Mouse (Mus musculus) heart, postnatal 25 days (tissue): ENCODE measurements around the gene Ankrd1. TPM values are rescaled to one million over a fixed set of nuclear protein-coding genes. Genes with fewer than 3 reads are reported as not detected.
A peak's percentile ranks its signal among the peaks of the same experiment; 100 is the strongest.

ENCODE experiments used
- DNase-seq: peaks from one replicate; pipeline ENCODE4 v3.0.0; 2022; ENCODE audit warnings: low spot score
- intact Hi-C: fragments of 180-260 bp; cut with DNase I; formaldehyde crosslinking; loops from one replicate; pipeline ENCODE4 v1.15.1; 2025
- total RNA-seq, 2 experiments: library from RNA; stranded (reverse); gene quantifications; 2 replicates each; pipeline ENCODE4 v1.2.3; 2021

Gene Ankrd1
- 100 to 1,000 TPM; 411 to 470 TPM for total RNA-seq

DNA sequence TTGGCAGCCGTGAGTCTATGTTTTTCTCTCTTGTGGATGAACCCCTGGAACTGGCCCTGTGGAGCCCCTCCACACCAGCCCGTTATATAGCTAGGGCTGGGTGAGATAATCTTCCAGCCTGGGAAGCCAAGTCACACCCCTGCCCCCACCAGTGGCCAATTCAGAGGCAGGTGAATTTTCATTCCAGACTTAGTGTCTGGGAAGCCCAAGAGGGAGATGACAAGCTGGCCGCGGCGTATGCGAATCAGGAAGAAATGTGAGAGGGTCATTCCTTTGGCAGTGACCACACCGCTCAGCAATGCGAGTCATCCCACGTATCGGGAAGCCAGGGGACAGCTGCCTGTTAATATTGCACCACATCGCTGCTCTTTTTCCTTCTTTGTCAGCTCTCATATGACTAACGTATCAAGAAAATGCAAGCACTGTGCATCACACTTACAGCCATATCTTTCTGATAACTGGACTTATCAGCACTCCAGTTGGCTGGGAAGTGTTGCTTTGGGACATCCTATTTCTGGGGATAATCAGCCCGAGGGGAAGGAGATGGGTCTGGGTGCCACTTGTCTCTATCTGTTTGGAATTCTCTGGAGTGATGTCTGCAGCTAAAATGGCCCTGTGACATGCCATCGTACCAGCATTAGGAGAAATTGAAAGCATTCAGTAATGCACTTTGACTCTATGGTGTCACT lies at the start of gene Ankrd1:
Gene Ankrd1, minus strand, starts transcription at position 317 of the 689 bp plus-strand sequence.
- no peak for DNase-seq
- intact Hi-C loops, result loop anchor here (5.0 to 10.0 kb wide), 4 partner anchors 47 to 435 kb away; partner anchors contain the start of genes Hectd2 and Pcgf5

DNA sequence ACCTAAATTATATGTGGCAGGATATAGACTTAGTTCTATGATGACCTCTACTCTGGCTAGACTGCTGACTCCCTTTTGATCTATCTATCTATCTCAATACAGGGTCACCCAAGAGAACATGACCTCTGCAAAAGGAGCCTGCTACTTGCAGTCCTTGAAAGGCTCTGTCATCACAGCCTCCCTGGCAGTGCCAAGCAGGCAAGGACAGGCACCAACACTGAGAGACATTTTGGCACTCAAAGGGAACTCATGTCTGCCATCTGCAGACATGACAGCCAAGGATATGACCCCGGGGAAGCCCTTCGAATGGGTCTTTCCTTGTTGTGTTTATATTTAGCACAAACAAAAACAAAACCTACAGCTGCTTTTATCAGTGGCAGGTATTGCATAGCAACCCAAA lies 49.2 kb upstream of the Ankrd1 start:
- DNase-seq, result no peak
- intact Hi-C loops, result loop anchor here (5.0 kb wide), 1 partner anchor 52 kb away; no protein-coding TSS in a partner anchor

DNA sequence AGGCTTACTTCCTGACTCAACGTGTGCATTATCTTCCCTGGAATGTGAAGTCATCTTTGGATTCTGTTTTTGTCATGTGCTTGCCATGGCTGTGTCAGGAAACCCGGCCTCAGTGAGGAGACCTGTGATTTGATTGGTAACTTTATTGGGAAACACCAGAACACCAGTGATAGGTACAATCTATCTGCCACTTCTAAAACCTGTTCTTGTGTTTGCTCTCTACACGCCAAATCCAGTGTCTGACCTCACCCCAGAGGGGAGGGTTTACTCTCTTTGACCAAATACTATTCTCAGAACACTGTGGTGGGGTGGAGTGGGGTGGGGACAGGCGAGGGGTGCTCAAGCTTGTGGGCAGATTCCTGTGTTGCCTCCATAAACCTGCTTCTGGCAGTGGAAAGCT lies 48.2 kb upstream of the Ankrd1 start:
- no peak for DNase-seq
- intact Hi-C loops, result loop anchor here (5.0 kb wide), 1 partner anchor 51 kb away; no protein-coding TSS in a partner anchor

DNA sequence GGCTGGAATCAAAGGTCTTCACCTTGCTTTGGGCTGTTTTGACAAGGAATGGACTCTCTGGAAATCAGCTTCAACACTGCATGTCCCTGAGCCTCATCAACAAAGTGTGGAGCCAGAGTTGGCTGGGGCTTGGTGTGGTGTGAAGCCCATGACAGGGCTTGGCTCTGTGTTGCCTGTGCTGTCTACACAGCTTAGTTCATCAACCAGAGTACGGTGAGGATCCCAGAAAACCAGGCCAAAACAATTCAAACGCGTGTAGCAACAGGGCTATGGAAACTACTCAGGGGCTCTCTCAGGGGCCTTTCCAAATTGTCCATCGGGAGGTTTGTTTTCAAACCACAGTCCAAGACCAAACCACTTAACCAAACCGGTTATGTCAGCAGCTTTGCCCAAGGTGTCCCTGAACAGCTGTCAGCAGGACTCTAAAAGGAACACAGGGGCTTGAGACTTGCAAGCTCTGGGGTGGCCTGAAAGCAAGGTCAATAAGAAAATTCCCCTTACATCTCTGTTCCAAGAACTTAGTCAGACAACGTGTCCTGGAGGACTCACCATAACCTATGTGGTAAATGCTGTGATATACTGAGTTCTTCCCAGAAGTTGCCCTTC lies 47.5 kb upstream of the Ankrd1 start:
- intact Hi-C loops, result loop anchor here (2.0 to 5.0 kb wide), 2 partner anchors 50 to 93 kb away; no protein-coding TSS in a partner anchor
- DNase-seq, result peak; percentile 28

DNA sequence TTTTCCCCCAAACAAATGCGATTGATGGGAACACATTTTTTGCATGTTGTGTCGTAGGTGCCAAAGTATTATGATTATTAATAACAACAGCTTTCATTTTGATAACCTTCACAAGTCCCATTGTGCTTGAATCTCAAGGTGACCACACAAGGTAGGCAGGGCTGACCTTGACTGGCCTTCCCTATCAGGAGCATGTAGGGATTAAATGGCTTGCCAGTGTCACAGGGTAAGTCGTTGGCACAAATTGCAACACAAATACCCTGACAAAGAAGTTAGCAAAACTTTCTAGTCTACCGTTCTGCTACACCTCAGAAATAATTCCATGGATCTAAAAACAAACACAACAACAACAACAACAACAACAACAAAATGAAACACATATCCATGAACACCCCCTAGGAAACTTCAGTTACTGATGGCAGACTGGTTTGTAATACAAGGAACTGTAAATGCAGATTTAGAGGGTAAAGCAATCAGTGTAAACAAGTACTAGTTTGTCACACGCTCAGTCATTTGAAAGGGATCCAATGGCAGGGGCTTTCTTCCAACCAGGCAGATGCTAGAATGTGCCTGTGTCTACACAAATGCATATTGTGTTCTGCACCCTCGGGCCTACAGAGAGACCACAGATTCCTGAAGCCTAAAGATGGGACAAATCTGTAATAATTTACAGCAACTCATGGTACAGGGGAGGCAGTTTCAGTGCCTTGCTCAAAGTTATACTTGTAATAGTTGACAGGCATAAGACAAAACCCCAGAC lies 46.7 kb upstream of the Ankrd1 start:
- no peak for DNase-seq
- intact Hi-C loops, result loop anchor here (2.0 to 5.0 kb wide), 2 partner anchors 49 to 94 kb away; no protein-coding TSS in a partner anchor

DNA sequence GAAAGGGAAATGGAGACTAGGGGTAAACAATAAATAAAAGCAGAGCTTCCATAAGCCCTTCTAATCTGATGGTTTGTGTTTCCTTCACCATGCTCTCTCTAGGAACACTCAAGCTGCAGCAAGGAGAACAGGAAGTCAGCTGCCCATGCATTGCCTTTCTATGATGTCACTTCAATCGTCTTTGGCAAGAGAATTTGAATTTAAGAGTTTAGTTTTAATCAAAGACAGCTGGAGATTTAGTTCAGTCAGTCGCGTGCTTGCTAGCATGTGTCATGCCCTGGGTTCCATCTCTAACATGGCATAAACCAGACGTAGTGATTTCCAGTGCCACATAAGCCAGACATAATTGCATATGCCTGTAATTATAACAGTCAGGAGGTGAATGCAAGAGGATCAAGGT lies 45.5 kb upstream of the Ankrd1 start:
- intact Hi-C loops, result loop anchor here (5.0 kb wide), 1 partner anchor 48 kb away; no protein-coding TSS in a partner anchor
- DNase-seq, result no peak

DNA sequence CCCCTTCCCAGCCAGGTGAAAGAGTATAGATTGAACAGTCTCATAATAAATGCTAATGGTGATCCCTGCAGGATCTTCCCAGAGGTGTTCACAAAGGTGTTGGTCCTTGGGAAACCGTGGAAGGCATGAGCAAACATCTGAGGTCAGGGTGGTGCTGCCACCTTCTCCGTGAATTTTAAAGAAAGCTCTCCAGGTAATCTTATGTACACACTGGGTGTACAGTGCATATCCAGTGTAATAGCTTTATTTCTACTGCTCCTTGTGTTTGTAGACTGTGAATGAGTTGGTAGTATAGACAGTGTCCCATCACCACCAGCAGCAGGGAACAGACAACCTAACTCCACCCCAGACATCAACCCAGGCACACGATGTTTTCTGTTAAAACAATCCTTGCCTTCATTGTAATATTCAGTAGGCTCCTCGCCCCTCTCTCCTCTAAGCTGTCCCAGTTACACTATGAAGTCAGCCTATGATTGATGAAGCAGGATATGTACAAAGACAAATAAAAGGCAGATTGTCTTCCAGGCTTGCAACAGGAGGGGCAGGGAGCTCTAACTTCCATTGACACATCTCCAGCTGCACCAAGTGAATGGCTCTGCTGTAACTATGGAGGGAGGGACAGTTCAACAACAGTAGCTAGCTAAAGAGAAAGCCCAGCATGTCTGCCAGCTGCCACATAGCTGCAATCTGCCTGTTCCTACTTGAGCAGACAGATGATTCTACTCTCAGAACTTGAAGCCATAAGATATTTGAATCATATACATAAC lies 30.5 kb upstream of the Ankrd1 start:
- no peak for DNase-seq
- intact Hi-C loops, result no loop called here

DNA sequence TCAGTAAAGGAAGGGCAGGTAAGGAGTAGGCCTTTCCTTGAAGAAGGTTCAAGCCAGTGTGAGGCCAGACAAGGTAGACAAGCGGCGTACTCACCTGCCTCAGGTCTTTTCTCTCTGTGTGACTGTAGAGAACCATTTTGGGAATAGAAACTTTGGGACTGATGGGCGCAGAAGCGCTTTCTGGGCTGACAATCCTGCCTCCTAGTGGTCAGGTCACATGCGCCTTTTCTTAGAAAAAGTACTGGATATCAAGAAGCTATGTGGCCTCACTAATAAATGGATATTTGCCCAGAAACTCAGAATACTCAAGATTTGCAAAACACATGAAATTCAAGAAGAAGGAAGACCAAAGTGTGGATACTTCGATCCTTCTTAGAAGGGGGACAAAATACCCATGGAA lies 28.7 kb upstream of the Ankrd1 start:
- intact Hi-C loops, result no loop called here
- no peak for DNase-seq

DNA sequence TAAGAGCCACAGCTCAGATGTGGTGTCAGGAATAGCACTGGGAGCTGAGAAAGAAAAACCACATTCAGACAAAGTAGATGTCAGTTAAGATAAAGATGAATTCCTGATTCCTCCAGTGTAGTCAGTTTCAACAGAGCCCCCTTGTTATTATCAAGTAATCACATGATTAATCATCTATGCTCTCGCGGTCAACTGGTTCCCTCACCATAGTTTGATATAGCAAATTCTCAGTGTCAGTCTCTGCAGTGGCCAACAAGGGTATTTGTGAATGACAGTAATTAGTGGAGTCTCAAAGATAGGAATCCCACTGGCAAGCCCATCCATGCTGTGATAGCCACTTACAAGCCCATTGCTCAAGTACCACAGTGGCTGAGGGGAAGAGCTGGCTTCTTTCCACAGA lies 23.7 kb upstream of the Ankrd1 start:
- DNase-seq, result no peak
- intact Hi-C loops, result no loop called here

DNA sequence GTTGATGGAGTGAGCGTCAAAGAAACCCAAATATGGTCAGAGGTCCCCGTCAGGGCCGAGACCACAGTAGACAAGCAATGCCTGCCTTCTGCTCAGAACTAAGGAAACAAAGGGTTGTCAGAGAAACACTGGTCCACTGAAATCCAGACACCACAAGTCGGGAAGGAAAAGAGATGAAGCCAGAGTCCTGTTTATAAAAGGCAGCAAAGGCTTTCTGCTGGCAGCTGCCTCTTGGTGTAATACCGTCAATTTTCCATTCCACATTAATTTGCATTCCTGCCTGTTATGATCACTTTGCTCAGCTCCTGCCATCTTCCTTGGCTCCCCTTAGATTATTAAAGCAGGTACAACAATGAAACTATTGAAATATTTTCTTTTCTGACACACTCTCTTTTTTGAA lies 13.8 kb upstream of the Ankrd1 start:
- DNase-seq, result no peak
- intact Hi-C loops, result no loop called here

DNA sequence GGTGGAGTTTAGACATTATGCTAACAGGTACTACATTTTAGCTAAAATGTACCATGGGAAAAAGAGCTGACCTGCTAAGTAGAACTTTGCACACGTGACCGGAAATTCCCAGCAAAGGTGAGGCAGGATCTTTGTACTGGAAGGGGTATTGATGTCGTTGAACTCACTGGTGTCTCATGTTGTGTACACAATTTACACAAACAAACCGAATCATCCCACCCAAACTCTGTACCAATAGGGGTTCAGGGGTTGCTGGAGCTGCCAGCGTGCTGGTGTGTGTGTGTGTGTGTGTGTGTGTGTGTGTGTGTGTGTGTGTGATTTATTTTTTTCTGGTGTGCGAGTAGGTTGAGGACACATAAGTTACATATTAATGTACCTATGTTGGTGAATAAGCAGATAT lies 13.2 kb upstream of the Ankrd1 start:
- intact Hi-C loops, result no loop called here
- no peak for DNase-seq

DNA sequence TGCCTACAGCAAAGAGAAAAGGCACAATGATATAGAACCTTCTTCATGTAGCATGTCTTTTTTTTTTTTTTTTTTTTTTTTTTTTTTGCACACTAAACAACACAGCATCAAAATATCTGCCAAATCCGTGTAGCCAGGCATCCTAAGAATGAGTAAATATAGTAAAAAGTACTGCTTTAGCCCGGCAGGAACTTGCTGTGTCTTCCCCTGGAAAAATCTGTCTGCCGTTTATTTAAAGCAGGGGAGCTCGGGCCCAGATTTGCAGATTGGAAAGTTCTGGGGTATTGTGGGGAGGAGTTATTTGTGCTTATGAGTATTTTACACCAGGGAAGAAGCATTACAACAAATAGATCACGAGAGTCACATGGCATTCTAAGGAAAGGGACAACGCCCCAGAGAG lies 12.1 kb upstream of the Ankrd1 start:
- no peak for DNase-seq
- intact Hi-C loops, result no loop called here

DNA sequence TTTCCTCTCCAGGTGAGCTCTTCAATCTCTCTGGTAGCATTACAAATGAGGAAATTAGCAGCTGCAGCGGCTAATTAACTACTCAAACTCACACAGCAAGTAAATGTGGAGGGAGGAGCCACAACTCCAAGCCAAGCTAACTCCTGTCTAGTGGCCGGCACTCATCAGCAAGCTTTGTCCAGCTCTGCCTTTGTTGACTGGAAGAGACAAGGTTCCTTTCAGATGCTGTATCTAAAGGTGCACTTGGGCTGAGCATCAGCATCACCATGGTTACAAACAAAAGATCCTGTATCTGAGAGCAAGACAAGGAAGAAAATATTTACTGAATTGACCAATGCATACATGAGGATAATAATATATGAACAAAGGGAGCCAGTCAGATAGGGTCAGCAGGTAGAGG lies 10.3 kb upstream of the Ankrd1 start:
- DNase-seq, result no peak

DNA sequence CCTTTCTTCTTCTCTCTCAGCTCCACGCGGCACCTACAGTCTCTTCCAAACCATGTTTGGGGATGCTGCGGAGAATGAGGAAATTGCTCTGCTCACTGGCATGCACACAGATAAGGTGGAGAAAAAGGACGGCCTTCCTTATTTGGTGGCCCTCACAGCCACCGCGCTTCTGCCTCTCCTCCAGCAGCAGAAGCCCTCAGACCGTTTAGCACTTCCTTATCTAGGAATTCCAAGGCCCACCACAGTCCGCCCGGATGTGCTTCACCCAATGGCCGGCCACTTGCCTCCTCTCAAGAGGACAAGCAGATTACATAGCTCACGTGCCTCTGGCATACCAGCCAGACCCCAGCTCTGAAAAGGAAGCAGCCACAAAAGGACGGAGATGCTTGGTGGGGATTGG lies 9.7 kb upstream of the Ankrd1 start:
- intact Hi-C loops, result no loop called here
- DNase-seq, result no peak

More for the DNA sequence above, 10.3 kb upstream of the Ankrd1 start:
- intact Hi-C loops, result no loop called here

DNA sequence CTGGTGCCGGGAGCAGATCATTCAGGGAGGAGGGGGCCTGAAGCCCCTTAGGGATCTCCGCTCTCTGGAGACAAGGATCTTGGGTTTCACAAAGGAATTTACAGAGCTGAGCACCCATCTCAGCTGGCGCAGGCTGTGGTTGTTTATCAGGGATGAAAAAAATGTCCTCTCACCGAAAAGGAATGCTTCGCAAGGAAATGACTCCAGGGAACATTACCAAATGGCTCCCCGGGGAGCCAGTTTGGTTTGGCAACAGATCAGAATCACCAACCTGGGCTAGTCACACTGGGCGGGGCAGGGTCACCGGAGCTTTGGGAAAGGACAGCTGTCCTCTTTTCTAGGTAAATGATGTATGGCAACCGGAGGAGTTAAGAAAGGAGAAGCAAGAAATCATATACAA lies 9.3 kb upstream of the Ankrd1 start:
- intact Hi-C loops, result no loop called here
- no peak for DNase-seq

DNA sequence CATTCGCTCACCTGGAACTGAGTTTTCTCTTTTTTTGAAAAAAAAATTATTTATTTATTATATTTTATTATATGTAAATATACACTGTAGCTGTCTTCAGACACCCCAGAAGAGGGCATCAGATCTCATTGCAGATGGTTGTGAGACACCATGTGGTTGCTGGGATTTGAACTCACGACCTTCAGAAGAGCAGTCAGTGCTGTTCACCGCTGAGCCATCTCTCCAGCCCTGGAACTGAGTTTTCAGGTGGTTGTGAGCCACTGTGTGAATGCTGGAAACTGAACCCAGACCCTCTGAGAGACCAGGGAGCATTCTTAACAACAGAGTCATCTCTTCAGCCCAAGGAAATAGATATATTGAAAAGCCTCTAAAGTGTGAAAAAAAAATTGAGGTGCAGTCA lies 8.5 kb upstream of the Ankrd1 start:
- DNase-seq, result no peak
- intact Hi-C loops, result no loop called here

DNA sequence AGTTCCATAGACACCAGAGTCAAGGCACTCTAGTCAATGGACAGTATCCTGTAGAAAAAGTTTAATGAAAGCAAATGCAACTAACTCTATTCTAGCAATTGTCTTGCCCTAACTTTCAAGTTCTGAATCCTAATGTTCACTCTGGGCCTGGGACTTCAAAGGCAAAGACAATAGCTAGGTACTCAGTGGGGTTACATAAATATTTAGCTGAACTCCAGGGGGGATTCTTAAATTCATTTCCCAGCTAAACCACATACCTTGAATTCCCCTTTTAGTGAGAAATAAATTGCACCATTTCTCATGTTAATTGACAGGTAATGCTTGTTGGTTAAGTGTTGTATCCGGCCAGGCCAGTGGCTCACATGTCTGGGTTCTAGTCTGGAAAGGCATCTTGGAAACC lies 4.3 kb upstream of the Ankrd1 start:
- intact Hi-C loops, result loop anchor here (5.0 kb wide), 1 partner anchor 138 kb away; no protein-coding TSS in a partner anchor
- no peak for DNase-seq

DNA sequence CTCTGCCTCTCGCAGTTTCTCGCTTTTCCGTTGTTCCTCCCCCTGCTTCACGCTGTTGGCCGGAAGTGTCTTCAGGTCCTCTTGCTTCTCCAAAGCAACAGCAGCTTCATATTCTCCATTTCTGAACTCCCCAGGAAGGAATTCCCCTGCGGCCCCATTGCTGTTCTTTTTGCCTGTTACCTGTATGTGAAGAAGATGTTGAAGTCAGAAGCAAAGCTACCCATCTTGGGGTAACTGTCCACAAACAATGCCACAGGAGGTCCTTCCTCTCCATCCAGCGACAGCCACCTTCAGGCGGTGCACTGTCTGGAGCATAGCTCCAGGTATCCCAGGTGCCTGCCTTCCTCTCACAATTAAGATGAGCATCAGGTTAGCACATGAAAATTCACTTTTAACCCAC lies 680 bp downstream of the Ankrd1 start:
- intact Hi-C loops, result loop anchor here (5.0 to 10.0 kb wide), 3 partner anchors 48 to 436 kb away; partner anchors contain the start of genes Hectd2 and Pcgf5
- DNase-seq, result no peak

DNA sequence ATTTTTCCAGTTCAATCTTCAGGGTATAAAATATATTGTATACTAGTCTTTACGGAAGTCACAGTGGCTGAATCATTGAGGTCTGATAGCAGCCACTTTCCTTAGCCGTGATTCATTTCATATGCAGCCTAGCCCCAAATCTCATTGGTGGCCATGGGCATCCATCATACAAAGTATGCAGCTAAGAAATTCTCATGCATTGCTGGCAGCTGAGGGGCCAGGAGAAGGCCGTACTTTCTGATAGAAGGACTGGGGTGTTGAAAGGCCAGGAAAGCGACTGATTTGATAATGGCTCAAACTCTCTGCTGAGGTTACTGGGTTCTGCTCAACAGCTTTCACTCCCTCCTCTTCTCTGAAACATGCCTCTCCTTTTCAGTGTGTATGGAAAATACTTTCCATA lies 3.7 kb downstream of the Ankrd1 start:
- DNase-seq, result no peak
- intact Hi-C loops, result loop anchor here (5.0 to 10.0 kb wide), 3 partner anchors 51 to 439 kb away; partner anchors contain the start of genes Hectd2 and Pcgf5

DNA sequence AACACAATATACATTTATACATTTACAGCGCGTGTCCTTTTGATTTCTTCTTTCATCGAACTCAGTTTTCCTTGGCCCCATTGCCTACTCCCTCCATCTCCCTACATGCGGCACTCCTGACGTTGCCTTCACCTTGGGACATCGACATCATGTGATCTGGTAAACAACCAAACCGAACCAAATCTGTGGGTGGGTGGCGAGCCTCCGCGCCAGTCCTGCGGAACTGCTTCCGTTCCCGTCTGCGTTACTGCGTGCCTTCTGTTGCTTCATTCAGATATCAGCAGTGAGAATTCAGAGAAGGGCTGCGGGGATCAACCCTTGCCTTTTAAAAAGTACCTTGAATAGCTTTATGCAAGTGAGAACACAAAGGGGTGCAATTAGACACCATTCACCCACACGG lies 7.9 kb downstream of the Ankrd1 start:
- intact Hi-C loops, result loop anchor here (5.0 to 10.0 kb wide), 3 partner anchors 65 to 443 kb away; partner anchors contain the start of genes Hectd2 and Pcgf5
- DNase-seq, result no peak
